Mouse (Mus musculus) layer of hippocampus, adult 18-20 months (tissue): ENCODE results near the gene Chrna5. TPM values are rescaled to one million over a fixed set of nuclear protein-coding genes. Genes with fewer than 3 reads are reported as not detected.
"Not testable (repeated sequence)": the region's sequence is repeated elsewhere in the genome, so short reads cannot be mapped to it uniquely, and the experiment has no call there.

ENCODE experiments used
- DNase-seq, 2 experiments: peaks; one replicate each; pipeline ENCODE4 v3.0.0; 2022; ENCODE audit warnings: low spot score in 2 of 2
- long read RNA-seq: library from polyadenylated mRNA; stranded (forward); transcript quantifications from one replicate; pipeline ENCODE4 v2.0.0, GENCODE M21; 2021
- total RNA-seq, 2 experiments: library from RNA; stranded (reverse); gene quantifications; 2 replicates each; pipeline ENCODE4 v1.2.3; 2021

The Chrna5 gene
- 1 to 10 TPM; 8.2 to 9.0 TPM for total RNA-seq
- long read RNA-seq, transcript Chrna5-202 (6 exons, 1,737 nt): major isoform, 6 of 6 reads
- long read RNA-seq, partial matches to known transcripts: 0 of 6 reads
- long read RNA-seq, other reads (novel, unspliced or antisense): 0 of 6 reads

GRCm38 (mm10) chr9:54980674-54981073, at the start of gene Chrna5:
TSS of gene Chrna5 (plus strand) at chr9:54980880.
- DNase-seq: no peak

DNA sequence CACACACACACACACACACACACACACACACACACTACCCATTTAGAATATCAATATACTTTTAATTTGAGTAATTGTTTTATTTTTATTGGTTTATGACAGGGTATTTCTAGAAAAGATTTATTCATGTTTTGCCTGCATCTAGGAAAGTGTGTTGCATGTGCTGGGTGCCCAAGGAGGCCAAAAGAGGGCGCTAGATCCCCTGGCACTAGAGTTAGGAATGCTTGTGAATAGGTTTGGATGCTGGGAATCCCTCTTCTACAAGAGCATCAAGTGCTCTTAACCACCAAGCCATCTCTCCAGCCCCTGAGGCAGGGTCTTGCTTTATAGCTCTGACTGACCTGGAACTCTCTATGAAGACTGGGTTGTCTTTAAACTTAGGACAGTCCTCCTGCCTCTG, 48.9 kb upstream of the Chrna5 start:
- DNase-seq: no peak

- DNase-seq: no peak
These were observed 48.3 kb upstream of the Chrna5 start for GRCm38 (mm10) chr9:54932379-54932778.

GRCm38 (mm10) chr9:54942071-54942470, 38.6 kb upstream of the Chrna5 start:
- DNase-seq: no peak

- DNase-seq: no peak
These were observed 36.2 kb upstream of the Chrna5 start for GRCm38 (mm10) chr9:54944467-54944866.

DNA sequence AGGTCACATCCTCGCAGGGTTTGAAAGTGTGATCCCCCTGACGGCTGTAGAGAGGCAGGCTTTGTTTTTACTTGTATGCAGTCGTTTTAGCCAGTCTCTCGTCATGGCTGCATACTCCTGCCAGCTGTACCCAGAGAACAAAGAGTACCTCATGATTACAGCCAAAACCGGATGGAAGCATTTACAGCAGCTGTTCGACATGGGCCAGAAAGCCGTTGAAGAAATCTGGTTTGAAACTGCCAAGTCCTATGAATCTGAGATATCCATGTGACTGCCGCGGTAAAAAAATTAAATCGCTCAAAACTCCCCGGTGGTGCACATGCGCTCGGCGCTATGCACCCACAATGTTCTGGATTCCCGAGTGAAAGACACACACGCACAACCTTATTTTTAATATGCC, 34.4 kb upstream of the Chrna5 start:
- DNase-seq: peak in 1 of 2 experiments; percentile 33

GRCm38 (mm10) chr9:54949465-54949864, 31.2 kb upstream of the Chrna5 start:
- no peak for DNase-seq

GRCm38 (mm10) chr9:54950162-54950561, 30.5 kb upstream of the Chrna5 start:
- DNase-seq: not testable (repeated sequence)

DNA sequence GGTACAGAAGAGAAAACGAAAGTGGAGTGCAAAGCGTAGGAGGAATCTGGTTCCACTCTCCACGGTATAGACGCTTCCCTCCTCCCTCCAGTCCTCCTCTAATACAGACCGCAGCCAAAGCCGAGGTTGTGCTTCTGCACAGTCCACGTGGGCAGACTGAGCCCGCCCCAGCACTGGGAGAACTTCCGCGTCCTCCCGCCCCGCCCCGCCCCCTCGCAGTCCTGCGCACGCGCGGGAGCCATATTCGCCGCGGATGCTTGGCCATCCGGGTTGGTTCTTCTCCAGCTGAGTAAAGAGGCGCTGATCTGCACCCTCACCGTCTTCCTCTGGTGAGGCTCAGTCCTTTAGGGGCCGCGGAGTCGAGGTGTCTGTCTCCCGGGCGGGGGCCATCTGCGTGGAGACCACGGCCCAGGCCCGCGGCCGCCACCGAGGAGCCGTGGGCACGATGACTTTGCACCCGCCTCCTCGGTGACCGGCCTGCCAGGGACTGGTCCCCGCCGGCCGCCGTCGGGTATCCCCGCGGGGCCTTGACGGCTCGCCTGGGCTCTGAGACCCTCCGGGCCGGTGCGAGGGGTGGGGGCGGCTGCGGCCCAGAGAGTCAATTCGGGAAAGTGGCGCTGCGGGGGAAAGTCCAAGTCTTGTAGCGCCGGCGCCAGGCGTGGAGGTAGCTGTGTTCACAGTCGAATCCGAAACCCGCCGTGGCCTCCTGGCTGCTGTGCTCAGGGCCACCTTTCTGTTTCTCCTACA, 29.9 kb upstream of the Chrna5 start, which contains the start of the genes Psma4 and AY074887:
Psma4 (plus strand) TSS at position 216 of the 747 bp plus-strand sequence.
AY074887 (minus strand) TSS at position 424 of the 747 bp plus-strand sequence.
- peak; percentile 81 to 86 for DNase-seq

GRCm38 (mm10) chr9:54961059-54961458, 19.6 kb upstream of the Chrna5 start:
- no peak for DNase-seq

GRCm38 (mm10) chr9:54963669-54964068, 17.0 kb upstream of the Chrna5 start:
- DNase-seq: no peak

- peak in 1 of 2 experiments; percentile 39 for DNase-seq
These were observed 10.6 kb upstream of the Chrna5 start for GRCm38 (mm10) chr9:54969972-54970637.

GRCm38 (mm10) chr9:54981291-54982191, 861 bp downstream of the Chrna5 start:
- DNase-seq: no peak

- no peak for DNase-seq
These were observed 1.7 kb downstream of the Chrna5 start for GRCm38 (mm10) chr9:54982401-54982800.

- no peak for DNase-seq
These were observed 9.7 kb downstream of the Chrna5 start for GRCm38 (mm10) chr9:54990362-54990761.

- DNase-seq: no peak
These were observed 13.7 kb downstream of the Chrna5 start for GRCm38 (mm10) chr9:54994381-54994780.

GRCm38 (mm10) chr9:54995645-54996044, 15.0 kb downstream of the Chrna5 start:
- no peak for DNase-seq

DNA sequence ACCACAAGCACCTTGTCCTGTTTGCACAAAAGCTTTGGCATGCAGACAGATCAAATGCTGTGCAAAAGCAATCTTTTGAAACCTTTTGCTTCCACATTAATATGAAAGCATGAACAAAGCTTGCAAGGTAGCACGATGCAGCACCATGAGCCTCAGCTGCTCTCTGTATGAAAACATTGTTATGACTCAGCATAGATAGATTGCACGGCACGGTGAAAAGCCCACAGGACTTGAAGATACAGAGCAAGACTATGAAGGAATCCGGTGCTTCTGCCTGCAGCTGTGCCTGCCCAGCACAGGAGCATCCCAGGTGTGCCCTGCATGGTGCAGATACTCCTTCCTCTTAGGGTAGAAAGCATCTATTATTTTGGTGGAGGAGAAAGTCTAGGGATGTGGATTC, 22.9 kb downstream of the Chrna5 start:
- no peak for DNase-seq

- no peak for DNase-seq
These were observed 29.0 kb downstream of the Chrna5 start for GRCm38 (mm10) chr9:55009692-55010091.

GRCm38 (mm10) chr9:55010588-55011350, 30.1 kb downstream of the Chrna5 start:
- DNase-seq: no peak
